12 mouse cellular contexts compared by ENCODE assay signal in genomic region chr9:56860486-56861269, GRCm38 (mm10). TPM values are rescaled to one million over a fixed set of nuclear protein-coding genes. Genes with fewer than 3 reads are reported as not detected.
DNase-seq lines count a peak whose midpoint lies in the region; ATAC-seq lines count a peak whose summit lies in the region.
"Had no signal": no experiment of that assay in that cellular context is flagged by ENCODE, and none has a peak within 500 bp of the region (broad histone marks: within the 10 kb centered on the region; RNA-seq: fewer than 3 reads in every experiment).

No protein-coding gene starts in this region.

- no peak overlapping the region for H3K4me2 ChIP-seq in heart, embryonic 14.5 days (ENCODE audit: low read length)
- H3K4me2 ChIP-seq: liver, embryonic 12.5 days; midbrain, embryonic 13.5 days had no signal

- peaks cover 24 to 31% of the 10 kb centered on the region in 2 experiments for H3K4me1 ChIP-seq in heart, embryonic 14.5 days (ENCODE audit: control insufficient read depth in 2 of 2, insufficient read depth in 2 of 2, low read length in 2 of 2)

- H3K9ac ChIP-seq in heart, embryonic 14.5 days (ENCODE audit: low read length), result no peak overlapping the region; the same call in 1 of the 2 replicates
- H3K9ac ChIP-seq: liver, embryonic 12.5 days; midbrain, embryonic 13.5 days had no signal

- WGBS in heart, embryonic 14.5 days, result 49% methylated on average over 15 of the region's 15 CpGs

- H3K36me3 ChIP-seq in heart, embryonic 14.5 days (ENCODE audit: control insufficient read depth, insufficient read depth, low read length), result no peaks in the 10 kb centered on the region
- H3K36me3 ChIP-seq: liver, embryonic 12.5 days; midbrain, embryonic 13.5 days had no signal

- peak; percentile 69 for DNase-seq in adrenal gland, postnatal 10 days
- DNase-seq in adrenal gland, postnatal 4 days (ENCODE audit: low spot score in 2 of 2), result no peak
- peak; percentile 27 to 44 for DNase-seq in kidney, adult 8-10 months
- DNase-seq in lung, postnatal 10 days, result peak; percentile 57
- no peak for DNase-seq in left cerebral cortex, postnatal 25 days (ENCODE audit: low spot score in 2 of 2)
- DNase-seq in left cerebral cortex, adult 11 months (ENCODE audit: low spot score), result no peak
- DNase-seq: gastrocnemius, postnatal 14 days had no signal

- intact Hi-C loops in left cerebral cortex, postnatal 25 days (cut with DNase I), result no loop called here

- ATAC-seq in heart, embryonic 14.5 days (ENCODE audit: insufficient number of reproducible peaks, insufficient read depth, low FRiP score, low read depth), result no peak
- no peak for ATAC-seq in megakaryocyte progenitor cell, adult 5-6 weeks (replicated peaks; ENCODE audit: poor library complexity)
- ATAC-seq: liver, embryonic 12.5 days; midbrain, embryonic 13.5 days had no signal

- peak overlapping the region; percentile 2 to 28; a peak in 2 of 4 replicates for H3K27ac ChIP-seq in heart, embryonic 14.5 days (replicated peaks in 1 of 2; ENCODE audit: control insufficient read depth in 1 of 2, insufficient read depth in 1 of 2, low read depth in 2 of 2, low read length in 2 of 2)
- H3K27ac ChIP-seq: liver, embryonic 12.5 days; midbrain, embryonic 13.5 days had no signal

- H3K9me3 ChIP-seq in heart, embryonic 14.5 days (ENCODE audit: control insufficient read depth, low read length), result no peaks in the 10 kb centered on the region
- H3K9me3 ChIP-seq: liver, embryonic 12.5 days; midbrain, embryonic 13.5 days had no signal

- no peaks in the 10 kb centered on the region for H3K27me3 ChIP-seq in heart, embryonic 14.5 days (ENCODE audit: control insufficient read depth, insufficient read depth, low read length)

- H3K4me3 ChIP-seq in heart, embryonic 14.5 days (ENCODE audit: control insufficient read depth in 1 of 2, insufficient read depth in 1 of 2, low read depth in 1 of 2, low read length in 2 of 2), result no peak overlapping the region
- H3K4me3 ChIP-seq: liver, embryonic 12.5 days; midbrain, embryonic 13.5 days had no signal

RNA-seq across cellular contexts. Expression of gene Odf3l1, which starts 3.8 kb away (rescaled TPM):
- 1 to 10 TPM; 2.0 to 3.2 TPM for total RNA-seq in adrenal gland, postnatal 10 days (2021)
- 1 to 10 TPM in 1 of 2 experiments, under 1 TPM in 1; 0.73 to 1.4 TPM for total RNA-seq in adrenal gland, postnatal 4 days (2021)
- 0.50 and 0.72 TPM in 2 replicates for polyA plus RNA-seq in heart, embryonic 14.5 days (2014; fragmentation: Nextera tagmentation; extraction: Ambion mirVana)
- total RNA-seq in megakaryocyte progenitor cell, adult 5-6 weeks (2015), result not detected in 2 replicates
- not detected in 2 replicates for total RNA-seq in megakaryocyte progenitor cell, adult 5-6 weeks (2017)
- not detected for total RNA-seq in left cerebral cortex, postnatal 25 days (2021)
- polyA plus RNA-seq: embryonic facial prominence, embryonic 11.5 days; liver, embryonic 12.5 days; midbrain, embryonic 13.5 days had no signal

RNA-seq across cellular contexts. Expression of gene Cspg4, which starts 4.2 kb away (rescaled TPM):
- 10 to 100 TPM; 14.8 to 20.7 TPM for total RNA-seq in adrenal gland, postnatal 10 days (2021)
- 10 to 100 TPM; 12.4 to 16.5 TPM for total RNA-seq in adrenal gland, postnatal 4 days (2021)
- 23.0 and 24.3 TPM in 2 replicates for polyA plus RNA-seq in heart, embryonic 14.5 days (2014; fragmentation: Nextera tagmentation; extraction: Ambion mirVana)
- not detected in 2 replicates for total RNA-seq in megakaryocyte progenitor cell, adult 5-6 weeks (2015)
- total RNA-seq in megakaryocyte progenitor cell, adult 5-6 weeks (2017), result not detected in 2 replicates
- 10 to 100 TPM; 17.2 to 18.5 TPM for total RNA-seq in left cerebral cortex, postnatal 25 days (2021)

Comparison
In these comparisons a context has a peak if more than half of its experiments do, and no peak if none do; other contexts are left out.
1. DNase-seq: peak in adrenal gland, postnatal 10 days (single experiment), kidney, adult 8-10 months (2 of 2) and lung, postnatal 10 days (single experiment); none in adrenal gland, postnatal 4 days (0 of 2), left cerebral cortex, postnatal 25 days (0 of 2) and left cerebral cortex, adult 11 months (single experiment).
2. RNA of gene Cspg4, which starts 4.2 kb away (total RNA-seq): 14.8 to 20.7 TPM in adrenal gland, postnatal 10 days, 17.2 to 18.5 TPM in left cerebral cortex, postnatal 25 days and 12.4 to 16.5 TPM in adrenal gland, postnatal 4 days; not detected in megakaryocyte progenitor cell, adult 5-6 weeks; every median in the first group is over 10 times any median in the second.